Mouse (Mus musculus): ENCODE data around the gene Chchd2. TPM values are rescaled to one million over a fixed set of nuclear protein-coding genes. Genes with fewer than 3 reads are reported as not detected.

The Chchd2 gene
- 114 TPM for polyA plus RNA-seq (2015; fragmentation: Illumina TruSeq; extraction: RNeasy Lipid Tissue Mini Kit (QIAGEN cat#74804); ENCODE audit: insufficient read depth, low read depth, low replicate concordance)

GRCm38 (mm10) chr5:129886911-129887636, at the start of gene Chchd2:
TSS of gene Chchd2 (minus strand) at chr5:129887470.

GRCm38 (mm10) chr5:129908242-129908965, 21.1 kb upstream of the Chchd2 start, which contains the start of gene Nupr1l:
TSS of gene Nupr1l (plus strand) at chr5:129908540.

GRCm38 (mm10) chr5:129898449-129898848, 11.2 kb upstream of the Chchd2 start, which contains the start of gene Phkg1:
TSS of gene Phkg1 (minus strand) at chr5:129898549.

GRCm38 (mm10) chr5:129895198-129896088, 8.2 kb upstream of the Chchd2 start, which contains the start of gene Zbed5:
TSS of gene Zbed5 (plus strand) at chr5:129895723.

GRCm38 (mm10) chr5:129846752-129847557, 40.3 kb downstream of the Chchd2 start, which contains the start of gene Sumf2:
TSS of gene Sumf2 (plus strand) at chr5:129846986.

Other genes starting within 250 kb of the Chchd2 start
- 0.54 TPM for gene Zfp11, start 217.4 kb downstream of the Chchd2 start, polyA plus RNA-seq (2015; fragmentation: Illumina TruSeq; extraction: RNeasy Lipid Tissue Mini Kit (QIAGEN cat#74804); ENCODE audit: insufficient read depth, low read depth, low replicate concordance)
- gene Sept14, start 179.0 kb downstream of the Chchd2 start, polyA plus RNA-seq (2015; fragmentation: Illumina TruSeq; extraction: RNeasy Lipid Tissue Mini Kit (QIAGEN cat#74804); ENCODE audit: insufficient read depth, low read depth, low replicate concordance), result not detected
- gene Mrps17, start 172.0 kb downstream of the Chchd2 start, polyA plus RNA-seq (2015; fragmentation: Illumina TruSeq; extraction: RNeasy Lipid Tissue Mini Kit (QIAGEN cat#74804); ENCODE audit: insufficient read depth, low read depth, low replicate concordance), result 34.2 TPM
- gene Nipsnap2, start 162.4 kb downstream of the Chchd2 start, polyA plus RNA-seq (2015; fragmentation: Illumina TruSeq; extraction: RNeasy Lipid Tissue Mini Kit (QIAGEN cat#74804); ENCODE audit: insufficient read depth, low read depth, low replicate concordance), result 18.0 TPM
- gene Psph, start 100.0 kb downstream of the Chchd2 start, polyA plus RNA-seq (2015; fragmentation: Illumina TruSeq; extraction: RNeasy Lipid Tissue Mini Kit (QIAGEN cat#74804); ENCODE audit: insufficient read depth, low read depth, low replicate concordance), result 2.6 TPM
- 2.6 TPM for gene Sumf2, start 40.5 kb downstream of the Chchd2 start, polyA plus RNA-seq (2015; fragmentation: Illumina TruSeq; extraction: RNeasy Lipid Tissue Mini Kit (QIAGEN cat#74804); ENCODE audit: insufficient read depth, low read depth, low replicate concordance)
- 0.72 TPM for gene Zbed5, start 8.3 kb upstream of the Chchd2 start, polyA plus RNA-seq (2015; fragmentation: Illumina TruSeq; extraction: RNeasy Lipid Tissue Mini Kit (QIAGEN cat#74804); ENCODE audit: insufficient read depth, low read depth, low replicate concordance)
- gene Phkg1, start 11.1 kb upstream of the Chchd2 start, polyA plus RNA-seq (2015; fragmentation: Illumina TruSeq; extraction: RNeasy Lipid Tissue Mini Kit (QIAGEN cat#74804); ENCODE audit: insufficient read depth, low read depth, low replicate concordance), result 0.48 TPM
- gene Nupr1l, start 21.1 kb upstream of the Chchd2 start, polyA plus RNA-seq (2015; fragmentation: Illumina TruSeq; extraction: RNeasy Lipid Tissue Mini Kit (QIAGEN cat#74804); ENCODE audit: insufficient read depth, low read depth, low replicate concordance), result 0.44 TPM
- gene Vkorc1l1, start 54.5 kb upstream of the Chchd2 start, polyA plus RNA-seq (2015; fragmentation: Illumina TruSeq; extraction: RNeasy Lipid Tissue Mini Kit (QIAGEN cat#74804); ENCODE audit: insufficient read depth, low read depth, low replicate concordance), result 5.3 TPM
- gene Gusb, start 115.6 kb upstream of the Chchd2 start, polyA plus RNA-seq (2015; fragmentation: Illumina TruSeq; extraction: RNeasy Lipid Tissue Mini Kit (QIAGEN cat#74804); ENCODE audit: insufficient read depth, low read depth, low replicate concordance), result 9.7 TPM
- gene Asl, start 141.8 kb upstream of the Chchd2 start, polyA plus RNA-seq (2015; fragmentation: Illumina TruSeq; extraction: RNeasy Lipid Tissue Mini Kit (QIAGEN cat#74804); ENCODE audit: insufficient read depth, low read depth, low replicate concordance), result 10.3 TPM
- 5.2 TPM for gene Crcp, start 141.8 kb upstream of the Chchd2 start, polyA plus RNA-seq (2015; fragmentation: Illumina TruSeq; extraction: RNeasy Lipid Tissue Mini Kit (QIAGEN cat#74804); ENCODE audit: insufficient read depth, low read depth, low replicate concordance)
- 10.3 TPM for gene Tpst1, start 185.9 kb upstream of the Chchd2 start, polyA plus RNA-seq (2015; fragmentation: Illumina TruSeq; extraction: RNeasy Lipid Tissue Mini Kit (QIAGEN cat#74804); ENCODE audit: insufficient read depth, low read depth, low replicate concordance)

All from pancreas, adult 10 weeks (tissue).